Mouse (Mus musculus) 3T3-L1 (cell line): ENCODE data around the gene Gmnc.

Experiments
- DNase-seq: peaks from one replicate; pipeline ENCODE4 v3.0.0-alpha.2; 2015; ENCODE audit warnings: low read depth, low spot score

Gmnc gene

DNA sequence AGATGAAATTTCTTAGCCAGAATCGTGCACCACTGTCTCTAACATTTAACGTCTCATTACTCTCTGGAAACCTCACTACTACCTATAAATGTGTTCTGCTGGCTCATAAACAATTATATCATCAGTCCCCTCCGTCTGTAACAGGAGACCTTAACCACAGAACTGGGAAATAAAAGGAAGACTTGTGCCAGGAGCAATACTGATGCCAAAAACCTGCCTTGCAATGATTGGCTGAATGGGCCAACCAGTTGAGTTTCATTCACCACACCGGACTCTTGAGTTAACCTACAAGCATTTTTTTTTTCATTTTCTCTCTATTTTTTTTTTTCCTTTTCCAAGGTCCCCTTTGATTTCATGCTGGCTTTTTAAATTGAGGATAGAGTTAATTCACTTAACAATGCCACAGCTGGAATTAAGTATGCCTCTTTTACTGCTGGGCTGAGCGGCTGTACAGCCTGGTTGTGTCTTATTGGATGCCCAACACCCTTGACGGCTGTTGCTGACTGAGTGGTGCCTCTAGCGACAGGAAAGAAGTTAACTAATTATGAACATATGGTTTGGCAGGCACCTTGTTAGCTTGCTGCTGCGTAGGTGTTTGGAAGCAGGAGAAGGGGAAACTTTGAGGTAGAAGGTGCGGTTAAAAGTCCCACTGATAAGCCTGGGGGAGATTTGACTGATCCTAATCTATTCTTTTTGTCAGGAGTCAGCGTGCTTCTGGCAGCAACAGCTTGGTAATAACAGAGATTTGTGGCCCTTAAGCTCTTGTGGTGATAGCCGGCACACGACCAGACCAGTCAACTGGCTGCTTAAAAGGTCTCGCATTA is at the start of gene Gmnc:
TSS of gene Gmnc (minus strand) at position 176 of the 824 bp plus-strand sequence.
- DNase-seq = no peak

DNA sequence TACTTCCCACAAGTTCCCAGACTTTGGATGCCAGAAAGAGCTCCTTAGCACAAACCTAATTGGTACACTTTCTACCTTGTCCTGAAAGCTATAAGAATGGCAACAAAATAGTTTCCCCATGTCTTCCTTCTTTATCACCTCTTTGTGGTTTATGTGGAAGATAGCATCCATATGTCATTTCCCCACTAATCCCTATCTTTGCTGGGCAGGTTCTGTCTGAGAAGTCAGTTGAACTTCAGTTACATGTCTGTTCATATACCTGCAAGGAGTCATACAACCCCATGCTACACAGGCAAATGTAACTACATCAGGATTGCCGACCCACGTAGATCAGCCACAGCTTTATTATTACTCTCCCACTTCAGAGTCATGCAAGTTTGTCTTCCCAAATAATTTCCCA is 35.8 kb upstream of the Gmnc start:
- no peak for DNase-seq

DNA sequence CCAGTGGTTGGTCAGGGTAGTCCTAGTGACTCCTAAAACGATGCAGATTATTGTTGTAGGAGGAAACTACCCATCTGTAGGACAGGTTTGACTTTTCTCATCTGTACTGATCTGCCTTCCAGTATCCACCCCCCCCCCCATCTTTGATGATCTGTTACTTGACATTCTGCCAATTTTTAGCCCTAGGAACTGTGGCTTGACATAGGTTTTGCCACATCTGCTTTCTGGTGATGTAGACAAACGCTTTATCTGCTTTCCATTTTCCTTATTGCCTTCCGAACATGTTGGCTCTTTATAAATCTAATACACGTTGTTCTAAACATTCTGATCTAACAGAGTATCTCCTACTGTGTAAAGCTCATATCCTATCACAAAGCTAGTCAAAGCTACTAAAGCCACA is 34.8 kb upstream of the Gmnc start:
- DNase-seq = no peak

DNA sequence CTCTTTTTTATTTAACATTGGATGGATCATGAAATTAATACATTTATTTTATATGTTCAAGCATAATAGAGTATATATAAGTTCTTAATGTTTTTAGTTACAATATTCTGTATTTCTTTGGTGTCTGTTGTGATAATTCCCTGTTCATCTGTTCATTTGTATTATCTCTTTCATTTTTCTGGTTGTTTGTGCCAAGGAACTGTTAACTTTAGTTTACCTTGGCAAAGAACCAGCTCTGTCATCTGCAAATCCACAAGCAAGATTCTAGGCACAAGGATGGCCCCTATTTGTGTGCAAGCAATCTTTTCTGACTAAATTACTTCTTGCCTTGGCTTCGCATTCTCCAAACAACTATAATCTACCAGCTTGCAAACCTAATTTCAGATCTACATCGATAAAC is 31.3 kb upstream of the Gmnc start:
- no peak for DNase-seq

DNA sequence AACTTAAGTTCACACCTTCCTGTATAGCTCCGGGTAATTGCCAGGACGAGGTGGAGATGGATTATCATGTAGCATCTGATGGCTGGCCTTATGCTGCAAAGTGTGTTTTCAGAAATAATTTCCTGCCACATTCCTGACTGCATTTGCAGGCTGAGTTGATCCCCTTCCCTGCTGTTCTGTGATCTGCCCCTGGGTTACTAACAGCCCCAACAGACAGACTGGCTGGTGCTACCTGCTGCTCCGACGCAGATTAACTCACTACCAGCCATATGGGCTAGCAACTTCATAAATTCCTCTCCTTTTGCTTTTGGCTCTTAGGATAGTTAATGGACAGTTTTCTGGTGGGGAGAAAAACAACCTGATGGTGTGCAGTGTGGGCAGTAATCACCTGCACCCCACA is 25.9 kb upstream of the Gmnc start:
- DNase-seq = no peak

GRCm38 (mm10) chr16:27002714-27003113 is 11.3 kb upstream of the Gmnc start:
- no peak for DNase-seq

DNA sequence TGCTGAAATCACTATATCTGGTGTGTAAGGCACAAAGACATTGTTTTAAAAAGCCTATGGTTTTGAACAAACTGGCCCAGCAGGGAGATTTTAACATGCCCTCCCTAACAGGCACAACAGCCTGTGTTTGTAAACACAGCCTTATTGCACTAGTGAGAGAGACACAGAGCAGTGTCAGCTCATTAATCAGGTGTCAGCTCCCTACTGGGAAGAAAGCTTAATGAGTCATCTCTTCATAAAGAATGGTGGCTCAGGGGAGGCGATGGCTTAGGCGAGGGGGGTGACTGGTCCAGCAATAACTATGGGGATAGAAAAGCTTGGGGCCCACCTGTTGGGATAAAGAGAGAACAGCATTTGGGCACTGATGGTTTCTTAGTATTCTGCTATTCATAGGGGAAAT is 8.1 kb upstream of the Gmnc start:
- DNase-seq = no peak

GRCm38 (mm10) chr16:26989415-26990315 is 1.8 kb downstream of the Gmnc start:
- DNase-seq = no peak

GRCm38 (mm10) chr16:26988188-26988587 is 3.3 kb downstream of the Gmnc start:
- DNase-seq = no peak

- DNase-seq = no peak
Observed at GRCm38 (mm10) chr16:26985796-26986195, 5.7 kb downstream of the Gmnc start.

- DNase-seq = peak; percentile 63
Observed at GRCm38 (mm10) chr16:26982112-26982511, 9.3 kb downstream of the Gmnc start.

GRCm38 (mm10) chr16:26967967-26968366 is 23.5 kb downstream of the Gmnc start:
- no peak for DNase-seq

DNA sequence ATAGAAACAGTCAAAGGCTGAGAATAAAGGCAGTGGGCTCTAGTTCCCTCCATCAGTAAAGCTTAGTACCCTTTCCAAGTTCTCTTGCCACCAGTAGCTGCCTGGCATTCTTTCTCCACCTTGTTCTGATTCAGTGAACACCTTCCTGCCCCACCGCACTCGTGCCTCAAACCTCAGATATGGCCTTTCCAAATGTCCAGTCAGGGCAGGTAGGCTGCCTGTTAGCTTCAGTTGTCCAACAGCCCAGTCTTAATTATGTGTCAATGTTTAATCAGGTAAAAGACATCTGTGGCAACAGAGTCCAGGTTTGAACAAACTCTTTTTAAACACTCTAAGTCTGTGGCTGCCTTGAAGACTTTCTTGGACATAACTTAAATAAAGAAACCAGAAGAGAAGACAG is 24.6 kb downstream of the Gmnc start:
- no peak for DNase-seq

DNA sequence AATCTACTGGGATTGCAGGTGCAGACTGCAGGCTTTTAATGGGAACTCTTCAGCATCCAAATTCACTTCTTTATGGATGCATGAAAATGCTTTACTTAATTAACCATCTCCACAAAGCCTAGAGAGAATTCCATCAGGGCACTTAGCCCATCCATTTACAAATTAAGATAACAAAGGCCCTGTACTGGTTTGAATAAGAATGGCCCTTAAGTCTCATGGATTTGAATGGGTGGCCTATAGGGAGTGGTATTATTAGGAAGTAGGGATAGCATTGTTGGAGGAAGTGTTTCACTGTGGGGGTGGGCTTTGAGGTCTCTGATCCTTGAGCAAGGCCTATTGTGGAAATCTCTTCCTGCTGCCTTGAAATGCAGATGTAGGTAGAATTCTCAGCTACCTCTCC is 29.5 kb downstream of the Gmnc start:
- DNase-seq = no peak

DNA sequence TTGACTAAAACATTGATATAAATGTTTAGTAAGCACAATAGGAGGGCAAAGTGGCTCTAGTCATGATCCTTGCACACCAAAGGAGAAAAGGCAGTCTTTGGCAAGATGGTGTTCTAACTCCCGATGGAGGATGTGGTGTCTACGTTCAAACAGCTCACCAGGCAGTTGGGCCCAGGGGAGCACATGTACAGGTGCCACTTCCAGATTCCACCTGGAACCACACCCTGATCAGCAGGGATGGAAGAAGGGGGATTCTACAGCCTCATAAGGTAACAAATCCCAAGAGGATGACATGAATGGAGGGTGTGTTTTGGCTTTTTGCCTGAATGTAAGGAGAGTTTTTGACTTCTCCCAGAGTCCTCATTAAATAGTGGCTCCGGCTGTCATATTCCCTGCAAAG is 39.9 kb downstream of the Gmnc start:
- no peak for DNase-seq

DNA sequence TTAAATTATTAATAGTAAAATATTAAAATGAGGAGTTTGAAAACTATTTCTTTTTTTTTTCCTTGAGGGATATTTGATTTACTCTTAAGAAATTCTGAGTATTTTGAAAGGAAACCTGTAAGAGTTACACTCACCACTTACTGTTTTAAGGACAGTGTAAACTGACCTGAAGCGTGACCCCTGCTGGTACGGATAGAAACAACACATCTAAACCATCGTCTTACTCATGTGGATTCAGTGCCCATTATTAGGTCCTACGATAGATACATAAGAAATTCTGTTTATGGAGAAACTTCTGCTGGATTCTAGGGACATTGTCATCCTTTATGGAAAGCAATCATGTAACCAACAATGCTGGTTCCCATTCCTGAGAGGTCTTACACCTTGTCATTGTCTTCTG is 41.2 kb downstream of the Gmnc start:
- DNase-seq = peak; percentile 43

DNA sequence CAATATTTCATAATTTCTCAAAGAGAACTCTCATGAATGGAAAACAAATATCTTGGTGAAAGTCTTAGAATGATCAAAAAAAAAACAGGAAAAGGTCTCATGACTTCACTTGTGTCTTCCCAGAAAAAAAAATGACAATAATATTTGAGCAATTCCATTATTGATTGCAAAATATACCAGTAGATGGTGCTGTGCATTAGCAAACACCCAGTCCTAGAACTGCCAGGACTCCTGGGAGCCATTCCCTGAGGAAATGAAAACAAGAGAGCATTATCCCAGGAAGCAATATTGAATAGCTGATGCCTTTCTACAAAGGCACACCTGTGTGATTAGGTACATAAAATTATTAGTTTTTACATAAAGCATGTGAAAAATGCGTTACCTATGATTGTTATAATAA is 87.5 kb downstream of the Gmnc start:
- DNase-seq = peak; percentile 32

DNA sequence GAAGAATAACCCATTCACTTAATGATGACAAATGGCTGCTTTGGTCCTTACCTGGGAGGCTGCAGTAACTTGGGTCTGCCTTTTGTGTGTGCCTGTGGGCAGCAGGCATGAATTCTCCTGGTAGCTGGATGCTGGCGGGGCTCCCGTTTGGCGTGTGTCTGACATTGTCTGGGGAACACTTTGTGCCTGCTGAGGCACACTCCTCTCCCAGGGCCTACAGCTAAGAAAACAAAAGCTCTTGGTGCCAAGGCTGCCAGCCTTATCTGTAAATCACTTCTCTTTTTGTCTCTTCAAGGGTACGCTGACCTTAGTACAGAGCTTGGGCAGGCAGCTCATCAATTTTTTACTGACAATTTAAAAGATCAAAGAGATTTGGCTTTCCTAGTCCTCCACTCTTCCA is 90.0 kb downstream of the Gmnc start:
- no peak for DNase-seq

DNA sequence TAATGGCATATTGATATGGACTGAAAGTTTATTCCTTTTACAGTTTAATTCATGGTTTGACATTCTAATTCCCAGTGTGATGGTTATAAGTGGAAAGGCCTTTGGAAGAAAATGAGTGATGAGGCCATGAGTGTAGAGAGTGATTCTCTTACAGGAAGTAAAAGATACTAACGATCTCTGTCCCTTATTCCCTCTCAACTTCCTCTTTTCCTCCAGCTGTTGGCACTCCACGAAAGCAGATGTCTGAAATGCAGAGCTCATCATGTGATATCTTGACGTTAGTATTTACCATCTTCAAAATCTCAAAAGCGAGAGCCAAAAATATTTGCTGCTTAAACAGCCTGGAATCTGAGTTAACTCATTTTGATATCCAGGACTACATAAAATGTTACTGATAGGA is 105.1 kb downstream of the Gmnc start:
- DNase-seq = no peak

DNA sequence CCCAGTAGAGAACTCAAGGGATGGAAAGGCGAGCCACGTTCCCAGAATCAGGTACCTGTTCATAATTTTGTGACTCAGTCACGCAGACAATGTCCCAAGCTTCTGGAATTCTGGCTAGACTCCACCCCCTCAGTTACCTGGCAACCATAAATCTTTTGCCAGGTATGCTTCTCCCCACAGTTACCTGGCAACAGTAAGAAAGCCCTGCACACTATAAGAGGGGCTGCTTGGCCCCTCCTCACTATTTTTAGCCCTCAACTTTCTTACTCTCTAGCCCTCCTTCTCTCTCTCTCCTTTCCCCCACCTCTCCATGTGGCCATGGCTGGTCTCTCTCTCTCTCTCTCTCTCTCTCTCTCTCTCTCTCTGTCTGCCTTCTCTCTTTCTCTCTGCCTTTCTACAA is 114.6 kb downstream of the Gmnc start:
- DNase-seq = no peak
